Mouse (Mus musculus) erythroblast, embryonic 14.5 days (primary cell): ENCODE results near the gene Gtsf1.

ENCODE experiments used
- GATA1 ChIP-seq: IDR thresholded peaks from 2 replicates; pipeline ENCODE4 v1.6.1; 2012; ENCODE audit warnings: low read length, inconsistent platforms, mixed read lengths
- TAL1 ChIP-seq: IDR thresholded peaks from 3 replicates; pipeline ENCODE4 v1.6.1; 2012; ENCODE audit warnings: low read length, inconsistent platforms, mixed read lengths

DNA sequence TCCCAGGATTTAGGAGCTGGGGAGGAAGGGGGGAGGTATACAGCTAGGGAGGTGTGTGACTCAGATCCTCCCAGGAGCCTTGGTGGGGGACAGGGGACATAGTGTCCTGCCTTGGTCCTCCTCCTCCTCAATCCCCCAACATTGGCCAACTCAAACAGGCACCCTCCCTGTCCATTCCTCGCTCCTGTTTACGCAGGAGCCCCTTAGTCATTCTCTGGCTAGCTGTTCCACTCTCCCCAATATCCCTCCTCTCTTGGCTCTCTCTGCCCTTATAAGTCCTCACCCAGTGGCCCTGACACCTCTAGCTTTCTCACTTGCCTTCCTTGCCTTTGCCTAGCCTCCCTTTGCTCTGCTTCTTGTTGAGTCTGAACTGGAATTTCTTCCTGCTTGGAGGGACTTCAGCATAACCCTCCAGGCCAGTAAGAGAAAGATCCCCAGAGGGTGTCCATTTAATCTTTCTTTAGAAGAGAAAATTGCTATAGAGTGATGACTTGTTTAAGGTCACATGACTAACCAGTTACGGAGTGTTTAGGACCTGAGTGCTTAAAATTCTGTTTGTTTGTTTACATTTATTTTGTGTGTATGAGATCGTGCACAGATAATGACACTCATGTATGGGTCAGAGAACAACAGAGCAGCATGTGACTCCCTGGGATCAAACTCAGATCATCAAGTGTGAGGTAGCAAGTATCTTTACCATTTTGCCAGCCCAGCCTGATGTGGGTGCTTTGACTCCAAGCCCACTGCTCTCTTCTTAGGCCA is 61.9 kb downstream of the Gtsf1 start:
- TF ChIP-seq GATA1, result no peak
- TF ChIP-seq TAL1, result no peak
